Mouse (Mus musculus) CH12.LX (cell line): ENCODE measurements around the gene Gsto2.
A peak's percentile ranks its signal among the peaks of the same experiment; 100 is the strongest.

Experiments used
- BHLHE40 ChIP-seq: IDR thresholded peaks from 2 replicates; pipeline ENCODE4 v1.6.1; 2011; ENCODE audit warnings: mild to moderate bottlenecking, low read depth, low read length, improper control_type of control experiment
- CTCF ChIP-seq, 2 experiments: IDR thresholded peaks in 1 of 2; conservative IDR thresholded peaks in 1 of 2; 2 replicates each; pipeline ENCODE4 v1.5.1; 2011 to 2012; ENCODE audit warnings: low read depth in 2 of 2, low read length in 2 of 2, improper control_type of control experiment in 1 of 2, inconsistent platforms in 1 of 2, mild to moderate bottlenecking in 1 of 2, moderate library complexity in 1 of 2
- ELF1 ChIP-seq: IDR thresholded peaks from 2 replicates; pipeline ENCODE4 v1.6.1; 2014; ENCODE audit warnings: low read depth, mild to moderate bottlenecking, inconsistent platforms, low read length, improper control_type of control experiment
- MAFK ChIP-seq: IDR thresholded peaks from 2 replicates; pipeline ENCODE4 v1.6.1; 2011; ENCODE audit warnings: low read length, improper control_type of control experiment; ENCODE audit not compliant: insufficient replicate concordance
- MAX ChIP-seq: IDR thresholded peaks from 2 replicates; pipeline ENCODE4 v1.6.1; 2011; ENCODE audit warnings: low read length, improper control_type of control experiment
- NRF1 ChIP-seq: IDR thresholded peaks from 2 replicates; pipeline ENCODE4 v1.6.1; 2014; ENCODE audit warnings: low read depth, mild to moderate bottlenecking, inconsistent platforms, low read length, improper control_type of control experiment, moderate library complexity
- POLR2A ChIP-seq: IDR thresholded peaks from 2 replicates; pipeline ENCODE4 v1.6.1; 2011; ENCODE audit warnings: low read depth, mild to moderate bottlenecking, improper control_type of control experiment, low read length
- POLR2AphosphoS2 ChIP-seq: IDR thresholded peaks from 2 replicates; pipeline ENCODE4 v1.6.1; 2011; ENCODE audit warnings: low read depth, low read length, improper control_type of control experiment
- UBTF ChIP-seq: IDR thresholded peaks from 2 replicates; pipeline ENCODE4 v1.6.1; 2012; ENCODE audit warnings: low read depth, mild to moderate bottlenecking, inconsistent platforms, low read length, improper control_type of control experiment, moderate library complexity
- USF1 ChIP-seq: IDR thresholded peaks from 2 replicates; pipeline ENCODE4 v1.6.1; 2014; ENCODE audit warnings: low read depth, mild to moderate bottlenecking, inconsistent platforms, low read length, improper control_type of control experiment
- ZNF384 ChIP-seq: IDR thresholded peaks from 2 replicates; pipeline ENCODE4 v1.6.1; 2012; ENCODE audit warnings: low read depth, low read length, improper control_type of control experiment, inconsistent platforms

GRCm38 (mm10) chr19:47829913-47830450 lies 35.4 kb upstream of the Gsto2 start:
- TF ChIP-seq CTCF (conservative IDR thresholded peaks at IDR 0.05 in 1 of 2, IDR thresholded peaks at IDR 0.05 in 1 of 2; ENCODE audit: low read depth in 2 of 2, low read length in 2 of 2) (no peak), MAX (no peak), POLR2AphosphoS2 (no peak), MAFK (no peak), NRF1 (no peak), UBTF (no peak), POLR2A (no peak), ZNF384 (no peak), BHLHE40 (peak; percentile 81), ELF1 (no peak), USF1 (no peak)
